ENCODE assay signal across 7 mouse cellular contexts in the genomic region with DNA sequence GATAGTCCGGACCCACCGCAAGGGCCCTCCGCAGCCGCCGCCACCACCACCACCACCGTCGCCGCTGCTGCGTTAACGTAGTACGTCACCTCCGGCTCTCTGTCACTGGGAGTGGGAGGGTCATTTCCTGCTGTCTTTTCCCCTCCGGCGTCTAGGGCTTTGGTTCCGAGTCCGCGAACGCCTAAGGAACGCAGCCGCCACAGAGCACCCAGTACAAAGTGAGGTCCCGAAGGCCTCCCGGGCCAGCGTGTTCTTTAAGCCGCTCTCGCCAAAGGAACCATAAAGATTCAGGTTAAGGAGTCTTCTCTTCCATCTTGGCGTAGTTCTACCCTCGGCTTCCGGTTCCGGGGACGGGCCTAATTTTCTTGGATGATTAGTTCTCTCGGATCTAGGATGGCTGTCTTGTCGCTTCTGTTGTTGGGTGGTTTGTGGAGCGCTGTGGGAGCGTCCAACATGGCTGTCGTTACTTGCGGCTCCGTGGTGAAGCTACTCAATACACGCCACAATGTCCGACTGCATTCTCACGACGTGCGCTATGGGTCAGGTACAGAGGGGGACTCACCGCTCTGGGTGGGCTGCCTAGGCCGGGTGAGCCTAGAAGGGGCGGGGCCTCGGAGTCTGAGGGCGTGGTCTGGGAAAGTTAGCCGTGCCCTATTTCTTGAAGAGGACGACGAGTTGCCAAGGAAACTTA. TPM values are rescaled to one million over a fixed set of nuclear protein-coding genes. Genes with fewer than 3 reads are reported as not detected.
DNase-seq lines count a peak whose midpoint lies in the region; ATAC-seq lines count a peak whose summit lies in the region.

A gene (plus strand): TSS at position 120 of the 691 bp plus-strand sequence.
A gene (minus strand): TSS at position 361 of the 691 bp plus-strand sequence.

- H3K27me3 ChIP-seq in embryonic facial prominence, embryonic 11.5 days (ENCODE audit: control insufficient read depth, insufficient read depth, low read length) = no peaks in the 10 kb centered on the region
- no peaks in the 10 kb centered on the region for H3K27me3 ChIP-seq in limb, embryonic 11.5 days (ENCODE audit: control insufficient read depth, insufficient read depth, low read length)
- no peaks in the 10 kb centered on the region for H3K27me3 ChIP-seq in midbrain, embryonic 14.5 days (ENCODE audit: control insufficient read depth, insufficient read depth, low read length)

- H3K36me3 ChIP-seq in embryonic facial prominence, embryonic 11.5 days (replicated peaks; ENCODE audit: control insufficient read depth, insufficient read depth, low read depth, low read length) = no peaks in the 10 kb centered on the region; the same call in 1 of the 2 replicates
- H3K36me3 ChIP-seq in limb, embryonic 11.5 days (ENCODE audit: control insufficient read depth, insufficient read depth, low read length) = no peaks in the 10 kb centered on the region
- H3K36me3 ChIP-seq in midbrain, embryonic 14.5 days (ENCODE audit: control insufficient read depth, insufficient read depth, low read length) = peaks cover 5% of the 10 kb centered on the region

- ATAC-seq in embryonic facial prominence, embryonic 11.5 days (replicated peaks; ENCODE audit: insufficient number of reproducible peaks, low FRiP score, low TSS enrichment, low read depth) = peak; percentile 91
- ATAC-seq in limb, embryonic 11.5 days (ENCODE audit: insufficient number of reproducible peaks, low FRiP score, low TSS enrichment, low read depth) = peak; percentile 91
- ATAC-seq in midbrain, embryonic 14.5 days (ENCODE audit: low FRiP score, low TSS enrichment) = peak; percentile 94

- peak; percentile 93 for DNase-seq in adrenal gland, postnatal 14 days
- peak; percentile 94 for DNase-seq in embryonic facial prominence, embryonic 11.5 days (ENCODE audit: low spot score)
- DNase-seq in heart, adult 11 months = peak; percentile 99
- DNase-seq in kidney, adult 18-20 months = peak; percentile 96
- peak; percentile 93 for DNase-seq in limb, embryonic 11.5 days (ENCODE audit: low spot score)
- peak; percentile 92 for DNase-seq in midbrain, embryonic 14.5 days
- peak; percentile 71 to 83 for DNase-seq in spleen, adult 18-20 months

- H3K4me3 ChIP-seq in embryonic facial prominence, embryonic 11.5 days (ENCODE audit: low read depth, low read length) = peak within 1 kb of the TSS; percentile 65
- H3K4me3 ChIP-seq in limb, embryonic 11.5 days (ENCODE audit: low read depth, low read length) = peak within 1 kb of the TSS; percentile 80
- peak within 1 kb of the TSS; percentile 85 for H3K4me3 ChIP-seq in midbrain, embryonic 14.5 days (replicated peaks; ENCODE audit: low read depth, low read length)

- H3K4me1 ChIP-seq in embryonic facial prominence, embryonic 11.5 days (ENCODE audit: control insufficient read depth, insufficient read depth, low read length) = no peaks in the 10 kb centered on the region; the same call in 1 of the 2 replicates
- H3K4me1 ChIP-seq in limb, embryonic 11.5 days (ENCODE audit: control insufficient read depth, insufficient read depth, low read length) = peaks cover 5% of the 10 kb centered on the region
- H3K4me1 ChIP-seq in midbrain, embryonic 14.5 days (ENCODE audit: control insufficient read depth, insufficient read depth, low read length) = peaks cover 27% of the 10 kb centered on the region

- H3K9me3 ChIP-seq in embryonic facial prominence, embryonic 11.5 days (replicated peaks; ENCODE audit: control insufficient read depth, low read length) = no peaks in the 10 kb centered on the region
- no peaks in the 10 kb centered on the region for H3K9me3 ChIP-seq in limb, embryonic 11.5 days (ENCODE audit: control insufficient read depth, low read length)
- H3K9me3 ChIP-seq in midbrain, embryonic 14.5 days (ENCODE audit: control insufficient read depth, low read length) = no peaks in the 10 kb centered on the region

- peak within 1 kb of the TSS; percentile 64 for H3K27ac ChIP-seq in embryonic facial prominence, embryonic 11.5 days (replicated peaks; ENCODE audit: low read depth, low read length)
- H3K27ac ChIP-seq in limb, embryonic 11.5 days (replicated peaks; ENCODE audit: low read depth, low read length) = peak within 1 kb of the TSS; percentile 56
- H3K27ac ChIP-seq in midbrain, embryonic 14.5 days (replicated peaks; ENCODE audit: low read depth, low read length) = peak within 1 kb of the TSS; percentile 96

- WGBS in embryonic facial prominence, embryonic 11.5 days = under 1% methylated on average over 47 of the region's 50 CpGs
- WGBS in limb, embryonic 11.5 days = under 1% methylated on average over 48 of the region's 50 CpGs
- WGBS in midbrain, embryonic 14.5 days = under 1% methylated on average over 50 of the region's 50 CpGs

- H3K4me2 ChIP-seq in embryonic facial prominence, embryonic 11.5 days (ENCODE audit: low read depth, low read length) = peak within 1 kb of the TSS; percentile 62
- H3K4me2 ChIP-seq in limb, embryonic 11.5 days (ENCODE audit: low read depth, severe bottlenecking) = peak within 1 kb of the TSS; percentile 74
- H3K4me2 ChIP-seq in midbrain, embryonic 14.5 days (ENCODE audit: low read length) = peak within 1 kb of the TSS; percentile 90

- H3K9ac ChIP-seq in embryonic facial prominence, embryonic 11.5 days (replicated peaks; ENCODE audit: low read length) = peak within 1 kb of the TSS; percentile 80
- H3K9ac ChIP-seq in limb, embryonic 11.5 days (ENCODE audit: low read length) = peak within 1 kb of the TSS; percentile 72
- H3K9ac ChIP-seq in midbrain, embryonic 14.5 days (replicated peaks; ENCODE audit: low read length) = peak within 1 kb of the TSS; percentile 83

RNA-seq across cellular contexts. Expression of the first gene that starts in this region (rescaled TPM):
- 75.3 and 78.8 TPM in 2 replicates for total RNA-seq in adrenal gland, postnatal 14 days (2021)
- polyA plus RNA-seq in embryonic facial prominence, embryonic 11.5 days (2014; fragmentation: Nextera tagmentation; extraction: Ambion mirVana) = 47.3 and 55.6 TPM in 2 replicates
- 44.0 and 44.9 TPM in 2 replicates for polyA plus RNA-seq in limb, embryonic 11.5 days (2014; fragmentation: Nextera tagmentation; extraction: Ambion mirVana)
- polyA plus RNA-seq in midbrain, embryonic 14.5 days (2014; fragmentation: Nextera tagmentation; extraction: Ambion mirVana) = 84.5 and 99.1 TPM in 2 replicates

RNA-seq across cellular contexts. Expression of the second gene that starts in this region (rescaled TPM):
- total RNA-seq in adrenal gland, postnatal 14 days (2021) = 60.1 and 65.4 TPM in 2 replicates
- polyA plus RNA-seq in embryonic facial prominence, embryonic 11.5 days (2014; fragmentation: Nextera tagmentation; extraction: Ambion mirVana) = 24.9 and 27.4 TPM in 2 replicates
- polyA plus RNA-seq in limb, embryonic 11.5 days (2014; fragmentation: Nextera tagmentation; extraction: Ambion mirVana) = 30.8 and 34.1 TPM in 2 replicates
- 21.2 and 29.5 TPM in 2 replicates for polyA plus RNA-seq in midbrain, embryonic 14.5 days (2014; fragmentation: Nextera tagmentation; extraction: Ambion mirVana)

Comparison
In these comparisons a context has a peak if more than half of its experiments do, and no peak if none do; other contexts are left out.
1. Peak in every context shown above with its lines: DNase-seq, ATAC-seq, H3K4me3 ChIP-seq and H3K27ac ChIP-seq.